Mouse (Mus musculus): ENCODE results near the gene Slc18a2.
A peak's percentile ranks its signal among the peaks of the same experiment; 100 is the strongest.

The Slc18a2 gene

GRCm38 (mm10) chr19:59260718-59261442 is at the start of gene Slc18a2:
Slc18a2 (plus strand) TSS chr19:59260896.
- no peak for DNase-seq

- no peak for DNase-seq
Measured at GRCm38 (mm10) chr19:59216891-59217290, 43.8 kb upstream of the Slc18a2 start.

- no peak for DNase-seq
Measured at GRCm38 (mm10) chr19:59218991-59219390, 41.7 kb upstream of the Slc18a2 start, which contains the start of gene Kcnk18. Kcnk18 (plus strand) TSS chr19:59219214.

DNA sequence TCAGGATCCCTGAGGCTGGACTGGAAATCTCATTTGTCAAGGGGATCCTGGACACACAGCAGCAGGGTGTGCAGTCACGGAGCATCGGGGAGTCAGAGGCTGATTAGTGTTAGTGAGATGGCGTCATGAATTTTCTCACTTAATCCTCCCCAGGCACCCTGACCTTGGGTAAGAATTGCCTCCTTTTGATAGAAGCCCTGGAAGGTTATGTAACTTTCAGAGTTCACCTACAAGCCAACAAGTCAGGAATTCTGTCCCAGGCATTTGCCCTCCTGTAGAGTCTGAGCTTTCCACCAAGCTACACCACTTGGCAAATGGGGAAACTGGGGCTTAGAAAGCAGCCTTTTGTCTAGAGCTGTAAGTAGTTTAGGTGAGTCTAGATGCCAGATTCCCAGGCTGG is 39.6 kb upstream of the Slc18a2 start:
- no peak for DNase-seq

DNA sequence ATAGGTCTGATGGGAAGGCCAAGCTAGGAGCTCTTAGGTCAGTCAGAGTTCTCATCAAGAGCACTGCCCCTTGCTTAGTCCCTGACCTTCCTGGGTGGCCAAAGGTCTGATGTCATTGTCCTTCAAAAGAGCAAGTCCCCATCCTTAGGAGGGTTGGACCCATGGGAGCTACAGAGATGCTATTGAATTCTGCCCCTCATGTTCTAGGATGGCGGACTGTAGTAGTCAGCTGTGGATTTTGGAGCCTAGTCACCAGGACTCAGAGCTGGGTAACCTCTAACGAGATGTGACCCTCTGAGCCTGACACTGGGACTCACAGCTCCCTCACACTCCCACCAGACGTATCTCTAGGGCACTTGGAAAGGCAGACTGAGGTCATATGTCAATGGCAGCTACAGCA is 32.3 kb upstream of the Slc18a2 start:
- no peak for DNase-seq

DNA sequence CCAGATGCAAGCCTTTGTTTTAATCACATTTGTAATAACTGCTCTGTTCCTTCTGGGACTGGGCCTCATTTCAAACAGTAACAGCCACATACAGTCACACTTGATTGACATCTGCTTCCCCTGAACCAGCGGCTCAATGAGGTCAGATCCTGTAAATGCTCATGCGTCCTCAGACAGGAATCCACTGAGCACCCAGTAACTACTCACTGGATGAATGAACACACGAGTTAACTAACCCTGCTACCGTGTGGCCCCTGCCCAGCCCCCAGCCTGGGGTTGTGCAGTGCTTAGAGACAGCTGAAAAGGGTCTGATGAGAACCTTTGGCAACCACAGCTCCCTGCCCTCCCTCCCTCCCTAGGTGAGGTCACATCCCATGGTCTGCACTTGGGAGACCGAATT is 27.9 kb upstream of the Slc18a2 start:
- DNase-seq = no peak

DNA sequence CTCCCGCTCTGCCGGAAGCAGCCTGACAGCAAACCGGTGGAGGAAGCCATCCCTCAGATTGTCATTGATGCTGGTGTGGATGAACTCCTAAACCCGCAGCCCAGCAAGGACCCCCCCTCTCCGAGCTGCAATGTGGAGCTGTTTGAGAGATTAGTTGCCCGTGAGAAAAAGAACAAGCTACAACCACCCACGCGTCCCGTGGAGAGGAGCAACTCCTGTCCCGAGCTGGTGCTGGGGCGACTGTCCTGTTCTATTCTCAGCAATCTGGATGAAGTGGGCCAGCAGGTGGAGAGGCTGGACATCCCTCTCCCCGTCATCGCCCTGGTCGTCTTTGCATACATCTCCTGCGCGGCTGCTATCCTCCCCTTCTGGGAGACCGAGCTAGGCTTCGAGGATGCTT is 25.7 kb upstream of the Slc18a2 start:
- no peak for DNase-seq

DNA sequence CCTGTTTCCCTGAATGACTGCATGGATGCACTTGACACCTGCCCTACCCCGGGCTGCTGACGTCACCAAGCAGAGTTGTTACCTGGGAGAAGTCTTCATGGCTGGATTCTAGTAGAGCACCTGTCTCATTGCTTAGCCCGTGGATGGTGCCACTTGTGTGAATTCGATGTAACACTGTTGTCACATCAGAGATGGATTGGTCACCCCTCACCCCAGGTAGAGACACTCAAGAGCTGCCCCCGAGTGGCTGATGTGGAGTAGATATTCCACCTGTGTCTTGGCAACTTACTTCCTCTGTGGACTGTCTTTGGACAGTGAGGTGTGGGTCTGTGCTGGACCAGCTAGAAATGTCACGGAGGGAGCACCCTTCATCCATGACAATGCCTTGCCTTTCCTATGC is 24.6 kb upstream of the Slc18a2 start:
- DNase-seq = no peak

- no peak for DNase-seq
Measured at GRCm38 (mm10) chr19:59238630-59239029, 22.1 kb upstream of the Slc18a2 start.

DNA sequence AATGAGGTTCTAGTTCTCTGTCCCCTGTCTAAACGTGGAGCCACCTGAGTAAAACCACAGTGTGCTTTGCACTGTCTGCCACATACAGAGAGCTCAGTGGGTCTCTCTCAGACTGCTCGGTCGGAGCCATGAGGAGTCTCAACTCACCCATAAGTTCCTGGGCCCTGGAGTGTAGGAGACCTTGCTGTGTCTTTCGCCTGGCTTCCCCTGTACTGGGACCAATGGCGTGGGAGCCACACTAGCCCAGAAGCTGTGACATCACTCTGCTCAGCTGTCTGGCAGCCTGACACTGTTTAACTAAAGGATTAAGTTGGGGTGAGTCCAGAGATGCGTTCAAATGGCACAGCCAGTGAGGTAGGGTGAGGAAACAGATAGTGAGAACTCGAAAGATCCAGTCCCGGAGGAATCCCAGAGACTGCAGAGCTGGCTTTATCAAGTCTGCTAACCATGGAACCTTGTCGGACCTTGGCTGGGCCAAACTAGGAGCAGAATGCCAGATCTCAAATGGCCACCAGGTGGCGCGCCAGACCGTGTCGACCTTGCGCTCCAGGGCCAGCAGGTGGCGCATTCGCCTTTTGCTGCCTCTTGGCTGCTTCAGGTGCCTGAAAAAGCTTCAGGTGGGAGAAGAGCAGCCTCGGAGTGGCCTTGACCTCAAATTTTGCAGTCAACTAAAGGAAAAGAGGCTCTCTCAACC is 21.4 kb upstream of the Slc18a2 start:
- DNase-seq = peak; percentile 83

DNA sequence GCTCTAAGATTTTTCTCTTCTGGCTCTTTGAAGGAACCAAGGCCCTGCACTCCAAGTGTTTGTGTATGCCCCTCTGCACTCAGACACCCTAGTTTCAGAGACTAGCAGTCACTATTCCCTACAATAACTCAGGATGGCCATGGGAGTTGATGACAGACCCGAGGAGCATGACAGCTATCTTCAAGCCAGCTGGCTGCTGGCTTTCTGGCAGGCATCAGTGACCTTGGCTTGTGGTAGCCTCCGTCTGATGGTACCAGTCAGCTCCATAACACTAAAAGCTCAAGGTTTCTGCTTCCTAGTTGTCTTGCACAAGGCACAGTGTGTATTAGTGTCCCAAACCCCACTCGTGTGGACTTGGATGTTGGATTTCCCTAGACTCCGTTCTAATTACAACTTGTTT is 18.7 kb upstream of the Slc18a2 start:
- DNase-seq = no peak

GRCm38 (mm10) chr19:59243057-59243456 is 17.6 kb upstream of the Slc18a2 start:
- DNase-seq = no peak

- DNase-seq = no peak
Measured at GRCm38 (mm10) chr19:59248144-59248543, 12.6 kb upstream of the Slc18a2 start.

DNA sequence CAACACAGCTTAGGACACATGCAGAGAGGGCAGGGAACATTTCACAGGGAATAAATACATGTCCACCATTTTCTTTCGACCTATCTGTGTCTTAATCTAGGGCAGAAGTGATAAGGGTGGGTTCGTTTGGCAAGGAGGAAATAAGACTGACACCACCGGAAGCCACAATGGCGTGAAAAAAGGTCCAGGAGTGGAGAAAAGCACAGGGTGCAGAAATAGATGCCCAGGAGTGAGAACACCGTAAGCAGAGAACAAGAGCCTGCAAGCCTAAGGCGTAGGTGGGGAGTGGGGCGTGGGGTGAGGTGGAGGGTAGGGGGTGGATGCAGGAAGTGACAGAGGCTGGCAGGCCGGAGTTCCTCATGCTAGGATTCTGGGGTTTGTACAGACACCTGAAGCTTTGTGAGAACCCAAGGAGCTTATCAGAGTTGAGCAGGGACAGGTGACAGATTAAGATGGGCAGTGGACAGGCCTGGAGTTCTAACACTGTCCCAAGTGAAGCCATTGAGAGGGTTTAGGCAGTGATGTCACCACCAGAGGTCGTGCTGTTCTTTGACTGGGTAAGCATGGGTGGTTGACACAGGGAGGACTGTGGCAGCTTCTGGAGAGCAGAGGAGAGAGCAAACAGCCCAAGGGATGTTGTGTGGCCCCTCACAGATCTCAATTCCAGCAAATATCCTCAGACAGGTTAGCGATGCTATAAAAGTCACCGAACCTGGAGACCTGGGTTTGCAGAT is 12.0 kb upstream of the Slc18a2 start:
- DNase-seq = no peak

- no peak for DNase-seq
Measured at GRCm38 (mm10) chr19:59252651-59253050, 8.0 kb upstream of the Slc18a2 start.

DNA sequence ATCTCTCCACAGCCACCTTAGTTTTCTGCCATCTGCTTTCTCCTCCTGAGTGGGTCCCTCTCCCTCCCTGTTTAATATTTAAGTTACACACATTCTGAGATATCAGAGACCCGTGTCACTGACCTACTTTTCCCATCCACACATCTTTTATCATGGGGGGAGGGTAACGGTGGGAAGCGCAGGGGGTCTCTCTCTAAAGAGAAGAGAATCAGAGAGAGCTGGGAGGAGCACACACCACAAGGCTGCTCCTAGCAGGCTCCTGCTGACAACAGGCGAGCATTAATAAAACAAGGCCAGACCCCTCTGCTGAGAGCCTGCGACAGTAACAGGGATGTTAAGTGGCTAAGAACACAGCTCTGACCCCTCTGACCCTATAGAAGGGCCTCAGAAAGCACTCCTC is 1.1 kb upstream of the Slc18a2 start:
- DNase-seq = no peak

DNA sequence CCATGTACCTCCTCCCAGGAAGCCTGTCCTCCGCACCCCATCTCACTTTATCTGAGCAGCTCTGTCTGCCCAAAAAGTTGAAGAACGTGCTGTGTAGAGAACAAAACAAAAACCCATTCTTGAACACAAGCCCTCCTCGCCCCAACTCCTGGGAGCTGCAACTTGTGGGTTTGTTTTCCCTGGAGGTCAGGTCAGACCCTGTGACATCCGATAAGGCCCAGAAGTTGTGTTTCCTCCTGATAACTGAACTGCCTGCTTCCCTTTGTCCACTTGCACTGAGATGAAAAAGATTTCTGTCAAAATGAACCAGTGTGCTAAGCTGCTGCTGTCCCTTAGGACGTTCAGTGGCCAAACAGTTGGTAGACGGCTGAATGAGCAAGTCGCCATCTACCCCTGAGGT is 908 bp downstream of the Slc18a2 start:
- DNase-seq = no peak

GRCm38 (mm10) chr19:59263171-59263570 is 2.5 kb downstream of the Slc18a2 start:
- peak; percentile 59 for DNase-seq

DNA sequence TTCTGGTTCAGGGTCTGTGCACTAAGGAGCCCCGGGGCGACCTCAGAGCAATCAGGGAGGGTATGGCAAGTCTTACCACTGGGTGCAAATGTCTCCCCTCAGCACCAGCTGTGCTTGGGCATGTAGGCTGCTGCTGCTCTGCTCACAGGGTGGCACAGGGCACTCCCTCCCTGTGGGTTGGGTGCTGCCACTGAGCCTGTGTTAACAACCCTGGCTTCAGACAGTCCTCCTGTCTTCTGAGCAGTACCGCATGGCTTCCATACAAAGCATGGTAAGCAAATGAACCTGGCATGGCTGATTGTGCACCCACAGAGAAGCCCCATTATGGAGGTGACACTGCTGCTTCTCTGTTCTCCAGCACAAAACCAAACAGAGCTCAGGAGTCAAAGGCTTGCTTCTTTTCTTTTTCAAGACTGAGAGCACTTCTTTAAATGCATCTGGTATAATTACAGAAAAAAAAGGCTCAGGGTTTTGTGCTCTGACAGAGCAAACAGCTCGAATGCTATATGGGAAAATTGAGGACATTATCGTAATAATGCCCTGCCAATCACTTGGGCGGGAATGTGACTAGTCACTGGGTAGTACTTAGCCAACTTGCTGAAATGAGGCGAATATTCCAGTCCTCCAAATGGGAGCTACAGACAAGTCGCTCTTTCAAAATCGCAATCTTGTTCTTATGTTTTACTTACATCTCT is 4.3 kb downstream of the Slc18a2 start:
- no peak for DNase-seq

DNA sequence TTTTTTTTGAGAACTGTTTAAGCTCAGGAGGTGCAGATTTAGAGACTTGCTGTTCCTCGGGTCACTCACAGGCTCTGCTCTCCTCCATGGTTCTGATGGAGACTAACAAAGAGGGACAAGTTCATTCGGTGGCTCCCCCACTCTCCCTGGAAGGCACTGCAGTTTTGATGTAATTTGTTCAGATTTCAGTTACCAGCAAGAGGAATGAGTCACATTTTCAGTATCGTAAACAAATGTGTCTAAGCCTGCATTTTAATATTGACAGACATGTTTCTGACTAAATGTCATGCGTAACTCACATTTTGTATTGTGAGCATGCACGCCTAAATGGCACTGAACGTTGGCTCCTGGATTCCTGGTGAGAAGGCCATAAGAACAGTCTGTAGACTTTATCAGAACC is 5.2 kb downstream of the Slc18a2 start:
- no peak for DNase-seq

GRCm38 (mm10) chr19:59267417-59267963 is 6.8 kb downstream of the Slc18a2 start:
- no peak for DNase-seq

DNA sequence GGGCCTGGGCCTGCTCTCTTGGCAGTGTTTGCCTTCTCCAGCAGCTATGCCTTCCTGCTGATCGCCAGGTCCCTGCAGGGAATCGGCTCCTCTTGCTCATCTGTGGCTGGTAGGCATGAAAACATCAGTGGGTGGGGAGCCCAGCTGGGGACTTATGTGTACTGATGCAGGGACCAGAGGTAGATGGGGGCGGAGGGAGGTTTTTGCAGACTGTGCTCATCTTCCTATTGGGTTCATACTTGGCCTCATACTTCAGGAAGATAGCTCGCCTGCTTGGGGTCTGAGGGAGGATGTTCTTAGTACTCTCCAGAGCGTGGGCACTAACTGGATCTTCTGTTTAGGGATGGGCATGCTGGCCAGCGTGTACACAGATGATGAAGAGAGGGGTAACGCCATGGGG is 12.5 kb downstream of the Slc18a2 start:
- no peak for DNase-seq

DNA sequence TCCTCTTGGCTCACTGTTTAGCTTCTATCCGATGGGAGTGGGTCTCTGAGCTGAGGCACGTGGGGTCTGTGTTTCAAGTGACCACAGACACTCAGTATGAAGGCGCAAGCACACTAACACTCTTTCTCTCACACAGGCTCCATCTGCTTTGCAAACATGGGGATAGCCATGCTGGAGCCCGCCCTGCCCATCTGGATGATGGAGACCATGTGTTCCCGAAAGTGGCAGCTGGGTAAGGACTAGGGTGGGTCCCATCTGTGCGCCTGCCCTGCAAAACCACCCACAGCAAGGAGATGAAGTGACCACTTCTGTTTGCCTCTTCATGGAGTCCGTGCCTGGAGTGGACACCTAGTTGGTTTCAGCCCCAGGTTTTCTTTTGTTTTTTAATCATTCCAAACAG is 15.7 kb downstream of the Slc18a2 start:
- DNase-seq = no peak

All from right cerebral cortex, postnatal 14 days (tissue).